Mouse (Mus musculus) ES-Bruce4 (cell line): Measurements from ENCODE around the gene Map3k14. TPM values are rescaled to one million over a fixed set of nuclear protein-coding genes. Genes with fewer than 3 reads are reported as not detected.

ENCODE experiments used
- H3K27ac ChIP-seq: 2 replicates; pipeline ENCODE4 v1.5.1; 2012; ENCODE audit warnings: low read length, inconsistent platforms; ENCODE audit not compliant: insufficient read depth
- H3K27me3 ChIP-seq: 2 replicates; pipeline ENCODE4 v1.6.1; 2012; ENCODE audit warnings: mild to moderate bottlenecking, low read length, inconsistent platforms; ENCODE audit not compliant: control insufficient read depth, poor library complexity, insufficient read depth, severe bottlenecking
- H3K36me3 ChIP-seq: 2 replicates; pipeline ENCODE4 v1.6.1; 2012; ENCODE audit warnings: inconsistent platforms, mild to moderate bottlenecking, low read length, moderate library complexity; ENCODE audit not compliant: control insufficient read depth, poor library complexity, insufficient read depth, severe bottlenecking
- H3K4me1 ChIP-seq: one replicate; pipeline ENCODE4 v1.8.1; 2011; ENCODE audit warnings: low read length; ENCODE audit not compliant: control insufficient read depth, insufficient read depth
- H3K4me3 ChIP-seq: 2 replicates; pipeline ENCODE4 v1.5.1; 2011; ENCODE audit warnings: low read depth, mild to moderate bottlenecking, low read length
- H3K9ac ChIP-seq: 2 replicates; pipeline ENCODE4 v1.6.1; 2012; ENCODE audit warnings: low read depth, mild to moderate bottlenecking, inconsistent platforms; ENCODE audit not compliant: poor library complexity, severe bottlenecking
- H3K9me3 ChIP-seq: replicated peaks from 2 replicates; pipeline ENCODE4 v1.6.1; 2012; ENCODE audit warnings: mild to moderate bottlenecking, low read length, inconsistent platforms; ENCODE audit not compliant: control insufficient read depth, poor library complexity, insufficient read depth, severe bottlenecking
- CTCF ChIP-seq: IDR thresholded peaks from one replicate; pipeline ENCODE4 v1.8.1; 2011; ENCODE audit warnings: low read depth, low read length
- EP300 ChIP-seq: IDR thresholded peaks from 2 replicates; pipeline ENCODE4 v1.6.1; 2011; ENCODE audit warnings: low read depth, low read length; ENCODE audit not compliant: insufficient read depth
- POLR2A ChIP-seq: IDR thresholded peaks from one replicate; pipeline ENCODE4 v1.8.1; 2011; ENCODE audit warnings: low read length; ENCODE audit not compliant: insufficient read depth
- polyA plus RNA-seq: library from polyadenylated mRNA; stranded (reverse); fragments of >200 nt; gene quantifications from 2 replicates; pipeline ENCODE4 v1.2.4, GENCODE M21; 2011; ENCODE audit warnings: low read depth; ENCODE audit not compliant: missing spikeins, insufficient read depth, insufficient read length

Gene Map3k14
- polyA plus RNA-seq, 1 experiment, result 2.2 TPM

- peaks cover 1% of the 10 kb centered on the region for H3K4me1 ChIP-seq
- H3K4me3 ChIP-seq, result no peak overlapping the region
- H3K9me3 ChIP-seq, result no peaks in the 10 kb centered on the region
- no peak overlapping the region for H3K27ac ChIP-seq
- H3K36me3 ChIP-seq, result no peaks in the 10 kb centered on the region
- no peak overlapping the region for H3K9ac ChIP-seq
- TF ChIP-seq EP300 (no peak), CTCF (no peak), POLR2A (no peak)
- no peaks in the 10 kb centered on the region for H3K27me3 ChIP-seq
These were observed 71.6 kb downstream of the Map3k14 start for GRCm38 (mm10) chr11:103195656-103196055.

GRCm38 (mm10) chr11:103195236-103195635 is 72.0 kb downstream of the Map3k14 start:
- Histone ChIP-seq H3K9ac (no peak overlapping the region), H3K4me3 (no peak overlapping the region), H3K36me3 (no peaks in the 10 kb centered on the region), H3K27ac (no peak overlapping the region), H3K4me1 (peaks cover 1% of the 10 kb centered on the region), H3K9me3 (no peaks in the 10 kb centered on the region), H3K27me3 (no peaks in the 10 kb centered on the region)
- TF ChIP-seq EP300 (no peak), CTCF (no peak), POLR2A (no peak)

- no peaks in the 10 kb centered on the region for H3K27me3 ChIP-seq
- no peaks in the 10 kb centered on the region for H3K36me3 ChIP-seq
- TF ChIP-seq EP300, result no peak
- TF ChIP-seq CTCF, result no peak
- no peak for TF ChIP-seq POLR2A
- no peaks in the 10 kb centered on the region for H3K9me3 ChIP-seq
- peaks cover 1% of the 10 kb centered on the region for H3K4me1 ChIP-seq
- no peak overlapping the region for H3K27ac ChIP-seq
- no peak overlapping the region; the same call in 1 of the 2 replicates for H3K4me3 ChIP-seq
- H3K9ac ChIP-seq, result no peak overlapping the region
These were observed 73.5 kb downstream of the Map3k14 start for GRCm38 (mm10) chr11:103193825-103194168.

DNA sequence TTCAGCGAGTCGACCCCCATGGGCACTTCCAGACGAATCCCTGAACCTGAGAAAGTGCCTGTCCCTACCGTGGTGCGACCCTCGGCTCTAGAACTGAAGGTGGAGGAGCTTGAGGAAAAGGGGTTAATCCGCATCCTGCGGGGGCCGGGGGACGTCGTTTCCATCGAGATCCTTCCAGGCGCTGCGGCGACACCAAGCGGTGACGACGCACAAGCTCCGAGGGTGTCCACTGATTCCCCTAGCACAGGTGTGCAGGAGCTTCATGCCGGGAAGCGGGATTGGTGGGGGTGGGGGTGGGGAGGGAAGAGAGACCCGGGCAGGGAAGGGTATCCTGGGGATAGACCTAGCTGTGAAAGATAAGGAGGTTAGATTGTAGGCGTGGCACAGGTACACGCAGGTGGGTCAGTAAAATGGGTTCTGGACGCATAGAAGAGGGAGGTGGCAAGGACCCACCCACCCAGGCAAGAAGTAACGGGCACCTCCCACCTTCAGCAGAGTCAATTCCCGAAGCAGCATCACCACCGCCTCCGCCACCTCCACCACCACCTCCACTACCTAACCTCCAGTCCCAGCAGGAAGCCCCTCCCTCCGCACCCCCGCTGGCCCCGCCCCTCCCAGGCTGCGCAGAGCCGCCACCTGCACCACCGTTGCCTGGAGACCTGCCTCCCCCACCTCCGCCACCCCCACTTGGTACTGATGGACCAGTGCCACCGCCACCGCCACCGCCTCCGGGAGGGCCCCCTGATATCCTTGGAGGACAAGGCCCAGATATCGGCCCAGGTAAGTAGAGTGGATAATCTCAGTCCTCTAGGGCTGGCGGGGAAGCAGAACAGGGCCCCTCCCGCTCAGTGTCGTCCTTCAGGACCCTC is 74.1 kb downstream of the Map3k14 start:
- H3K4me1 ChIP-seq, result peaks cover 1% of the 10 kb centered on the region
- H3K9me3 ChIP-seq, result no peaks in the 10 kb centered on the region
- 0 out of 2 replicates have a peak overlapping the region, but pooled peaks have one; percentile 10 for H3K9ac ChIP-seq
- TF ChIP-seq CTCF, result peak; percentile 67
- TF ChIP-seq EP300, result no peak
- peak overlapping the region; percentile 50 for H3K4me3 ChIP-seq
- H3K27ac ChIP-seq, result no peak overlapping the region
- no peaks in the 10 kb centered on the region for H3K27me3 ChIP-seq
- no peaks in the 10 kb centered on the region for H3K36me3 ChIP-seq

GRCm38 (mm10) chr11:103192230-103192955 is 74.9 kb downstream of the Map3k14 start:
- TF ChIP-seq POLR2A, result no peak
- Histone ChIP-seq H3K27me3 (no peaks in the 10 kb centered on the region), H3K36me3 (no peaks in the 10 kb centered on the region), H3K9ac (0 out of 2 replicates have a peak overlapping the region, but pooled peaks have one; percentile 10), H3K9me3 (no peaks in the 10 kb centered on the region), H3K4me1 (peaks cover 1% of the 10 kb centered on the region), H3K27ac (no peak overlapping the region), H3K4me3 (peak overlapping the region; percentile 46)

GRCm38 (mm10) chr11:103184891-103185290 is 82.4 kb downstream of the Map3k14 start:
- Histone ChIP-seq H3K27me3 (no peaks in the 10 kb centered on the region), H3K9me3 (no peaks in the 10 kb centered on the region), H3K9ac (no peak overlapping the region), H3K27ac (no peak overlapping the region), H3K4me3 (no peak overlapping the region), H3K4me1 (no peaks in the 10 kb centered on the region), H3K36me3 (no peaks in the 10 kb centered on the region)
- TF ChIP-seq CTCF, result peak; percentile 49
- no peak for TF ChIP-seq EP300
